Mouse (Mus musculus) heart, postnatal 0 days (tissue): ENCODE data around the gene Cfap77. TPM values are rescaled to one million over a fixed set of nuclear protein-coding genes. Genes with fewer than 3 reads are reported as not detected.
"Not testable (repeated sequence)": the region's sequence is repeated elsewhere in the genome, so short reads cannot be mapped to it uniquely, and the experiment has no call there.

ENCODE experiments used
- ATAC-seq: fragments of 200-750 bp; cut with Nextera tagmentation; 2 replicates; pipeline ENCODE4 v1.8.0; 2017; ENCODE audit warnings: low read depth, moderate number of reproducible peaks, moderate library complexity; ENCODE audit not compliant: insufficient read depth
- DNase-seq: peaks from one replicate; pipeline ENCODE4 v3.0.0-alpha.2; 2016; ENCODE audit warnings: low spot score
- H3K27ac ChIP-seq: fragments of 300-500 bp; sonication (generic); 2 replicates; pipeline ENCODE4 v1.5.1; 2014; ENCODE audit warnings: low read depth, mild to moderate bottlenecking
- H3K27me3 ChIP-seq: fragments of 300-500 bp; sonication (generic); 2 replicates; pipeline ENCODE4 v1.6.1; 2014; ENCODE audit warnings: low read length, mixed read lengths; ENCODE audit not compliant: control insufficient read depth, insufficient read depth
- H3K36me3 ChIP-seq: fragments of 300-500 bp; sonication (generic); replicated peaks from 2 replicates; pipeline ENCODE4 v1.6.1; 2014; ENCODE audit warnings: low read length, mixed read lengths; ENCODE audit not compliant: control insufficient read depth, insufficient read depth
- H3K4me1 ChIP-seq: fragments of 300-500 bp; sonication (generic); 2 replicates; pipeline ENCODE4 v1.6.1; 2014; ENCODE audit warnings: antibody characterized with exemption; ENCODE audit not compliant: control insufficient read depth, insufficient read depth
- H3K4me2 ChIP-seq: fragments of 300-500 bp; sonication (generic); 2 replicates; pipeline ENCODE4 v1.6.1; 2014; ENCODE audit warnings: low read depth, mild to moderate bottlenecking, low read length, moderate library complexity
- H3K4me3 ChIP-seq: fragments of 300-500 bp; sonication (generic); 2 replicates; pipeline ENCODE4 v1.5.1; 2014; ENCODE audit warnings: low read depth, low read length
- H3K9ac ChIP-seq: fragments of 300-500 bp; sonication (generic); replicated peaks from 2 replicates; pipeline ENCODE4 v1.6.1; 2014; ENCODE audit warnings: low read depth, low read length, mixed read lengths
- H3K9me3 ChIP-seq: fragments of 300-500 bp; sonication (generic); replicated peaks from 2 replicates; pipeline ENCODE4 v1.6.1; 2016; ENCODE audit warnings: low read length; ENCODE audit not compliant: control insufficient read depth
- CTCF ChIP-seq: IDR thresholded peaks from 2 replicates; pipeline ENCODE4 v1.5.1; 2016; ENCODE audit warnings: antibody characterized with exemption, control low read depth, low read depth
- EP300 ChIP-seq: IDR thresholded peaks from 2 replicates; pipeline ENCODE4 v1.6.1; 2016; ENCODE audit warnings: antibody characterized with exemption, low read depth
- WGBS: fragments of 180-500 bp; shearing (Covaris S2); extraction: QIAGEN DNeasy Blood & Tissue Kit; methylation state at CpG from one replicate; pipeline ENCODE4 v1.1.7; 2014; 5-methylcytosine and 5-hydroxymethylcytosine counted together
- polyA plus RNA-seq: library from polyadenylated mRNA; unstranded; fragments of >200 nt; fragmentation: Nextera tagmentation; extraction: Ambion mirVana; gene quantifications from 2 replicates; pipeline ENCODE4 v1.2.1, GENCODE M21; 2015
- total RNA-seq: library from RNA; depleted of rRNA; stranded (reverse); fragments of >200 nt; gene quantifications from 2 replicates; pipeline ENCODE4 v1.2.3, GENCODE M21; 2014; ENCODE audit warnings: low replicate concordance

Cfap77 gene
- total and polyA plus RNA-seq, 2 experiments from 2014 or later, result 0.11 TPM; not detected in 1

DNA sequence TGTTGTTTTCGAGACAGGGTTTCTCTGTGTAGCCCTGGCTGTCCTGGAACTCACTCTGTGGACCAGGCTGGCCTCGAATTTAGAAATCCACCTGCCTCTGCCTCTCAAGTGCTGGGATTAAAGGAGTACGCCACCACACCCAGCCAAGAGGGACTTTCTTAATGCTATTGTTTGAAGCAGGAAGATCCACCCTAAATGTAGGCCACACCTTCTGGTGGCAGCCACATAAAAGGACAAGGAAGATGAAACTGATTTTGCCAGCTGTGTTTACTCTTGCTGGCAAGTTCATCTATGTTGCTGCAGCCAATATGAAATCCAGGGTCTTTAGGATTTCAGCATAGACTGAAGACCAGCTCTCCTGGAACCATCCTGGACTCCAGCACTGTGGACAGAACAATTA lies 42.6 kb upstream of the Cfap77 start:
- no peak overlapping the region for H3K4me3 ChIP-seq
- TF ChIP-seq EP300, result no peak
- no peak for TF ChIP-seq CTCF
- no peaks in the 10 kb centered on the region for H3K27me3 ChIP-seq
- no peaks in the 10 kb centered on the region for H3K36me3 ChIP-seq
- H3K9me3 ChIP-seq, result no peaks in the 10 kb centered on the region
- H3K9ac ChIP-seq, result no peak overlapping the region
- ATAC-seq, result no peak
- H3K27ac ChIP-seq, result no peak overlapping the region
- no peaks in the 10 kb centered on the region for H3K4me1 ChIP-seq
- no peak overlapping the region for H3K4me2 ChIP-seq
- 66% methylated on average over 3 of the region's 3 CpGs for WGBS
- DNase-seq, result no peak

- WGBS, result 69% methylated on average over 4 of the region's 4 CpGs
- Histone ChIP-seq H3K9me3 (no peaks in the 10 kb centered on the region), H3K4me2 (no peak overlapping the region), H3K36me3 (no peaks in the 10 kb centered on the region), H3K4me3 (no peak overlapping the region), H3K27me3 (no peaks in the 10 kb centered on the region), H3K4me1 (no peaks in the 10 kb centered on the region), H3K27ac (no peak overlapping the region), H3K9ac (no peak overlapping the region)
- DNase-seq (no peak), ATAC-seq (no peak)
- TF ChIP-seq CTCF (no peak), EP300 (no peak)
Observed at GRCm38 (mm10) chr2:29096751-29097150, 41.9 kb upstream of the Cfap77 start.

GRCm38 (mm10) chr2:29095674-29096073 lies 40.8 kb upstream of the Cfap77 start:
- H3K36me3 ChIP-seq, result no peaks in the 10 kb centered on the region
- TF ChIP-seq CTCF (no peak), EP300 (no peak)
- no peak overlapping the region for H3K9ac ChIP-seq
- H3K9me3 ChIP-seq, result no peaks in the 10 kb centered on the region
- H3K4me3 ChIP-seq, result no peak overlapping the region
- no peak overlapping the region for H3K27ac ChIP-seq
- ATAC-seq (no peak), DNase-seq (no peak)
- H3K4me2 ChIP-seq, result no peak overlapping the region
- WGBS, result 77% methylated on average over 8 of the region's 8 CpGs
- H3K4me1 ChIP-seq, result no peaks in the 10 kb centered on the region
- H3K27me3 ChIP-seq, result no peaks in the 10 kb centered on the region

DNA sequence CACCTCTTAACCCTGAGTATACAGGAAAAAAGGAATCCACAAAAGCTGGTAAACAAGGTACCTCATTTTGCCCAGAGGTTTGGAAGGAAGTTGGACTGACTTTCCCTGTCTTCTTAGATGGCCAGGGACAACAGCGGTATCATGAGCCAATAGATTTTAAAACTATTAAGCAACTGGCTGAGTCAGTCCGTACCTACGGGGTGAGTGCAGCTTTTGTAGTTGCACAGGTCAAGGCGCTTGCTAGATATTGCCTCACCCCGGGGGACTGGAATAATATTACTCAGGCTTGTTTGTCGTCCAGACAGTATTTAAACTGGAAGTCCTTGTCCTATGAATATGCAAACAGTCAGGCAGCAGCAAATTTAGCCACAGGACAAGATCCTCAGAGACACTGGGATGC lies 34.4 kb upstream of the Cfap77 start:
- not testable (repeated sequence) for ATAC-seq, H3K4me3 ChIP-seq, DNase-seq, H3K4me1 ChIP-seq, H3K27ac ChIP-seq, H3K27me3 ChIP-seq, H3K9me3 ChIP-seq, H3K4me2 ChIP-seq, H3K9ac ChIP-seq
- H3K36me3 ChIP-seq, result peaks cover 24% of the 10 kb centered on the region
- 88% methylated on average over 6 of the region's 6 CpGs for WGBS

DNA sequence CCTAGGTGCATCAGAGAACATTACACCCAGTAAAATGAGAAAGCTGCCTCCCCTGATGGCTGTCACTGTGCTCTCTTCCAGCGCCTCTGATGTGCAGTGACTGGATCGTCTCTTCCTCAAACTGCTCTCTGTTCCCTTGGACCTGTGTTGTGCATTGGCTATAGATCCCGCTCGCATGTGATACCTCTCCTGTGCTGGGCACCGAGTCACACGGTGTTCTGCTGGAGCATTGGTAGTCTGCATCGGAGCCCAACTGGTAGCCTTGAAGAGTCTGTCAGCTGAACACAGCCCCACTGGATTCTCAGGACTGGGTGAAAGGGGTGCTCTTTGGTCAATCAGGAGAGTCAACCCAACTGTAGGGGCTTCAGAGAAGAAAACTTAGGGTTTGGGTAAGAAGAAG lies 31.2 kb upstream of the Cfap77 start:
- Histone ChIP-seq H3K9me3 (no peaks in the 10 kb centered on the region), H3K4me1 (no peaks in the 10 kb centered on the region), H3K4me3 (no peak overlapping the region), H3K27me3 (no peaks in the 10 kb centered on the region), H3K4me2 (no peak overlapping the region), H3K27ac (no peak overlapping the region), H3K36me3 (peaks cover 55% of the 10 kb centered on the region), H3K9ac (no peak overlapping the region)
- DNase-seq, result no peak
- ATAC-seq, result no peak
- WGBS, result 96% methylated on average over 7 of the region's 7 CpGs
- TF ChIP-seq CTCF, result no peak
- no peak for TF ChIP-seq EP300

GRCm38 (mm10) chr2:29081965-29082364 lies 27.1 kb upstream of the Cfap77 start:
- no peak for DNase-seq

More at GRCm38 (mm10) chr2:29081965-29082364, 27.1 kb upstream of the Cfap77 start:
- no peak overlapping the region for H3K4me3 ChIP-seq
- peaks cover 90% of the 10 kb centered on the region for H3K36me3 ChIP-seq
- no peak overlapping the region for H3K4me2 ChIP-seq
- H3K9ac ChIP-seq, result no peak overlapping the region
- no peak overlapping the region for H3K27ac ChIP-seq
- TF ChIP-seq CTCF (no peak), EP300 (no peak)
- H3K4me1 ChIP-seq, result no peaks in the 10 kb centered on the region
- no peak for ATAC-seq
- H3K27me3 ChIP-seq, result no peaks in the 10 kb centered on the region
- 54% methylated on average over 3 of the region's 3 CpGs for WGBS
- H3K9me3 ChIP-seq, result no peaks in the 10 kb centered on the region
